Mouse (Mus musculus) skeletal muscle tissue, adult 2 months (tissue): ENCODE data around the gene Cubn.

Experiments used
- DNase-seq: peaks from one replicate; pipeline ENCODE4 v3.0.0-alpha.2; 2012; ENCODE audit warnings: low read depth, low spot score

Gene Cubn

DNA sequence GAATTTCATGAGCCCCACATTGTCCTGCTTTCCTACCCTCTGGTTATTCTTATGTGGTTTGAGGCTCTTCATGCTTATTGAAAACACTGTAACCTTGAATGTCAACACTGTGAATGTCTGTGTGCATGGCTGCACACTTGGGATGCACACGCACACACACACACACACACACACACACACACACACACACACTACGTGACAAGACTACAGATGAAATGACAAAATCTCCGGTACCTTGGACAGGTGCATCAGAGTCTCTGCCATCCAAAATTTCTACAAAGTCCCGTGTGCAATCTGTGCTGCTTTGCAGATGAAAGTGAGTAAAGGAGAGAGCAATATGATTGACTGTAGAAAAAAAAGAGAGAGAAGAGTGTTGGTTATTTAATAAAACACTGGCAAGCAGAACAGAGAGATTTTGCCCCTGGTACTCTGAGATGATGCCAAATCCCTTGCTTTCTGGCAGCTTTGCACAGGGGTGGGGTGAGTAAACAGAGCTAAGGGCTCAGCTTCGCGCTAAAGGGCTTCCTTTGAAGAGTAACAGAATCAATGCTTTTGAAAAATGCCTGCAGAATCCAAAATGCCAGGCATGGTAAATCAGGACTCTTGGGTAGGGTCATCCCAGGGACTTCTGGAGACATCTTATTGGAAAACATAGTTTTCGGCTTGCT, 133.6 kb downstream of the Cubn start:
- no peak for DNase-seq

DNA sequence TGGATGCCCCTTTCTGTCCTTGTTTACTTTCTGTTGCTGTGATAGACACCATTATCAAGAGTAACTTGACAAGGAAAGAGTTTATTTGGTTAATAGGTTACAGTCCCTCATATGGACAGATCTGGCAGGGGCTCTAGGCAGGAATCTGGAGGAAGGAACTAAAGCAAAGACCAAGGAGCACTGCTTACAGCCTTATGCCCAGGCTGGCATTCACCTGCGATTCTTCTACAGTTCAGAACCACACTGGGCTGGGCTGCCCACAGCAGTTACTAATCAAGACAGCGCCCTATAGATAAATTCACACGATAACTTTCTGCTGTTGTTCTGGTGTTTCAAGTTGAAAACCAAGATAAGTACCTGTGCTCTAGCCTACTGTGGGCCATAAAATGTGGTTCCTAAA, 138.8 kb downstream of the Cubn start:
- no peak for DNase-seq

DNA sequence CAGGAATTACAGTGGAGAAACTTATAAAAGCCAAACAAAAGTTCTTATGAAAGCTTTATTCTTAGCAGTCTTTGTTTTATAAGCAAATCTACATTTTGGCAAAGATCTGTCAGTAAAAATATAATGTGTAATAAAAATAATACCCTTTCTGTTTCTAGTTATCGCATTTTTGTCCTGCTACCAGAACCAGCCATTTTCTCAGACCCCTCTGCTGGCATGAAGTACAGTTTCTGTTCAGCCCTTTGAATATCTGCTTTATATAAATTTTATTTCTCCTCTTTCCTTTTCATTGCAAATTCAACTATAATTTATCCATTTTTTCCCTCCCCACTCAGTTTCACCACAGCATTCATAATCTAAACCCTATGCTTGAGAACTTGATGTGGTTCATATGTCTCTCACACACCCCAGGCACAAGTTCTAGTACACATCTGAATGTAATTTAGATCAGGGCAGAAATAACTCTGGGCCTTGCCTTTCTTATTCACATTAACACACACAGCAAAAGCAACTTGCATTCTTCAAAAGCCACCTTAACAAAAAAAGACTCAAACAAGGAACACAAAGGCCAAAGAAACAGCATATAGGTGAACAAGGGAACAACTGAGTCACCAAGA, 139.4 kb downstream of the Cubn start:
- no peak for DNase-seq

DNA sequence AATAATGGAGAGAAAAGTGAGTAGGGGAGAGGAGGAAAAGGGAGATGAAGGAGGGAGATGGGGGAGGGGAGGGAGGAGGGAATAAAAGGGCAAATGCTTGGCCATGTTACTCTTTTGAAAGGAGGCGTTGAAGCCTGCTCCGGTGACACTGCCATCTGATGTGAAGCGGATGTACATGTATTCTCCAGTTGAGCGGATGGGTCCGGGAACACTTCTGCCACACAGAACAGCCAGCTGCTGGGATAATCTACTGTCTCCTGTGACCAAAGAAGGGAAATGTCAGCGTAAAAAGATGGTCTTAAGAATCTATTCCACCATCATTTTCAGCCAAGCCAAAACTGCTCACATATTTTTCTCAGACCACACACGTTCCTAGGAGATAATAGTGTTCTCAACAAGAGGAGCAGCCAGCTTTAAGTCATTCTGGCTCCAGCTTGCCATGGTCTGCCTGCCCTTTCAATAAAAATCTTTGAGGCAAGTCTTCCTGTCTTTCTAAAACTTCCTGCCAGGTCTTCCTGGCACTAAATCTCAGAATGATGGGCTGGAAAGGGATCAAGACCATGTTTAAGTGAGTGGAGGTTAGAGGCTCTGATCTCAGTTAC, 149.2 kb downstream of the Cubn start:
- DNase-seq = no peak

DNA sequence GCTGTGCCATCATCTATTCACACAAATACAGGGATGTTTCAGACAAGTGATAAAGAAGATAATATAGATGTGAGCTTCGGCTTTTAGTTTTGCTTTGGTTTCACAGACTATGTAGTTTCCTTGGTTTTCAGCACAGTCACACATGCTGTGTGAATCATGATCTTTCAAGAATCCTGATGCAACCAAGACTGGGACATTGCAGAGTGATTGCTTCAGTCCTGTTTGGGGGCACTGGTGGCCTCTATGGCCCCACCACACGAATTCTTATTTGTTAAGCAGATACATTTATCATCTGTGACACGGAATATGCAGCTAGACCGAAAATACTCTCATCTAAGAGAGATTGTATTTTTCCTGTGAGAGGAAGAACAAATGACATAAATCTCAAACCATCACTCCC, 156.2 kb downstream of the Cubn start:
- DNase-seq = no peak

DNA sequence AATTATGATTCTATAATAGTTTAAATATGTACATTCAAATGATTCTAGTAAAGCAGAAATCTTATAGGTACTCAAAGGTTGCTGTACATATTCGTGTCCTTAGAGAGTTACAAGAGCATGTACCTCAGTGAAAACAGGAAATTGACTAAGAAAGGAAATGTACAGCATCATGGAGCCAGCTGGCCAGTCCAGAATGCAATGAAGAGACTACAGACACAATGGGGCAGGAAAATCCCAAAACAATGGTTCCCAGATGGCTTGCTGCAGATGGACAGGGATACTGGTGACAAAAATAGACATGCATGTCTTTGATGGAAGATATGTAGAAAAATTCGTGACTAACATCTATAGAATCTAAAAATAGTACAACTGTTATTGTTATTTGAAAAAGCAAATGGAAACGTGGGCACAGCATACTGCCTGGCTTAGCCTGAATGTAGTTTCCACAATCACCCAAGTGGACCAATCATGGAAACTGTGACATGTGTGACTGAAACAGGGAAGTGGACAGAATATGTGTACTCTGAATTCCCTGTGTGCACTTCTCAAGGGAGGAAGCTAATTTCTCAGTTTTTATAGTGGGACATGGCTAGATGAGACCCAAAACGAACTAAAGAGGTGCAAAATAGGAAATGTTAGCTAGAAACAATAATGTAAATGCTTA, 161.7 kb downstream of the Cubn start:
- no peak for DNase-seq

DNA sequence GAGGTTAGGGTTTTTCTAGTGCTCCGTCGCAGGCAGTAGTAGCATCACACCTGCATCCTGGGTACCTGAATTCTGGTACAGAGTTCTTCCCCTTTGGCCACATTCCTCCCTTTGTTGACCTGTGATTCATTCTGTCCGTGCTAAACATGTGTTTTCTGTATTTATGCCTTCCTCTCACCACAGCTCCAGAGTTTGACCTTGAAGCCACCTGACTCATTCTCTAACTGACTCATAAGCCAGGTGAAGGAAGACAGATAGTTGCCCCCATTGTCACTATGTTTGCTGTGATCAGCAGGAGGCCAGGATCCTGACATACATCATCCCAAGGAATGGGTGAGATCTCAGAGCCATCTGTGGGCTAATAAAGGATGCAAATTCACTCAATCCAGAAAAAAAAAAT, 188.2 kb downstream of the Cubn start:
- DNase-seq = no peak

DNA sequence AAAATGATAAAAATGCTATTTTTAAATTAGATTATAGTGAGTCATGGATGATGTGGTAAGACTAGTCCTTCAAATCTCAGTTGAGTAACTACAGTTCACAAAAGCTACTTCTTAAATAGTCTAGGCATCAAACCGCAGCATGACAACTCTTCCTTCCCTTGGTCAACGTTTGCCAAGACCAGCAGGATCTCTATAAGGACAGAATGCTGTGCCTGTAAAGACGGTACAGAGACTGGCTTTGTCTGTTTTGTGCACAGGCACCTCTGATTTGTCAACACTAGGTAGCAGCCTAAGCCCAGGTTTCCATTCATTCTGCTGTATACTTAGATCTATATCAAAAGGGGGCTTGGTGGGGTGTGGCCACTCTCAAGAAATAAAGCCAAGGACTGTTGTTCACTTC, 192.6 kb downstream of the Cubn start:
- DNase-seq = no peak

DNA sequence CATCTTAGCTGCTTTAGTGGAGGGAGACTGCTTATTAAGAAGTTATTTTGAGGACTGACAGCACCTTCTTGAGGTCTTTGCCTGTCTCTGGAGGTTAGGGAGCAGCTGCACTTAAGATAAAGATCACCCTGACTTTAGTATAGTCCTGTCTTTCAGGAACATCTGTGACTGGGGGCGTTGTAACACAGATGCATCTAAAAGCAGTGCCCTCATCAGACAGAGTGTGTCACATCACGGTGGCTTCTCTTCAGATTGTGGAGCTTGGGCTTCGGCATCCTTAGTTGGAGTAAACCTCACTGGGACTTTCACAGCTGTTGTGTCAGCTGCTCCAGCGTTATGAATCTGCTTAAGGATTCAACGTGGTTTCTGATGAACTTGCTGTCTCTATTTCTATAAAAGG, 193.9 kb downstream of the Cubn start:
- DNase-seq = no peak

DNA sequence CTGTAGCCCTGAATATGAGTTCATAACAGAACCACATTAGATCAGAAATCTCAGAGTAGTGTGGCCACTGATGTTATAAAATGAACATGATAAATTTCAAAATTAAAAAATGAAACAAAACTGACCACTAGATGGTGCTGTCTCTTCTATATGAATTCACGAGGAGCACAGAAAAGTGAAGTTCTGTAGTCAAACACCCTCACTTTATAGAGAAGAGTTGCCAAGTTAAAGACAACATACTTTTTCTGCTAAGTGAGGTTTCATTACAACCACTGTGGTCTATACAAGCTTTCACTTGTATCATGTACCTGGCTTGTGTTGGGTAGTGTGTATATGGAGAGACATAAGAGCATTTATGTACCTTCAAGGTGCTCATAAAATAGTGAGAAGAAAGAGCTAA, 201.0 kb downstream of the Cubn start:
- peak; percentile 13 for DNase-seq

DNA sequence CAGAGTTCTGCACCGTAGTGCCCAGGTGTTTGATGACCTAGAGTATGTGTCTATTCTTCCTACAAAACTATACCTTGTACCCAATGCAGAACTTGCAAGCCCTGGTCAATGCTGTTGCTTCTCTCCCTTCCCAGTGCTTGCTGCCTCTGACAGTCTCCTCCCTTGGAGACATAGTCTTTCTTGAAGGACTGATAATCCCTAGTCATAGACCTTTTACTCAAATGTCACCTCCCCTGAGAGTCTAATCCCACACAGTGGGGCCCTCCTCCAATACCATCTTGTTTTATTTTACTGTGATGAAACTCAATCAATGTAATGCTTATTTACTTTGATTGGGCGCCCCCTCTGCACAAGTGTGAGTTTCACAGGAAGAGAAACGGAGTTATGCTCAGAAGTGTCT, 201.5 kb downstream of the Cubn start:
- DNase-seq = no peak

DNA sequence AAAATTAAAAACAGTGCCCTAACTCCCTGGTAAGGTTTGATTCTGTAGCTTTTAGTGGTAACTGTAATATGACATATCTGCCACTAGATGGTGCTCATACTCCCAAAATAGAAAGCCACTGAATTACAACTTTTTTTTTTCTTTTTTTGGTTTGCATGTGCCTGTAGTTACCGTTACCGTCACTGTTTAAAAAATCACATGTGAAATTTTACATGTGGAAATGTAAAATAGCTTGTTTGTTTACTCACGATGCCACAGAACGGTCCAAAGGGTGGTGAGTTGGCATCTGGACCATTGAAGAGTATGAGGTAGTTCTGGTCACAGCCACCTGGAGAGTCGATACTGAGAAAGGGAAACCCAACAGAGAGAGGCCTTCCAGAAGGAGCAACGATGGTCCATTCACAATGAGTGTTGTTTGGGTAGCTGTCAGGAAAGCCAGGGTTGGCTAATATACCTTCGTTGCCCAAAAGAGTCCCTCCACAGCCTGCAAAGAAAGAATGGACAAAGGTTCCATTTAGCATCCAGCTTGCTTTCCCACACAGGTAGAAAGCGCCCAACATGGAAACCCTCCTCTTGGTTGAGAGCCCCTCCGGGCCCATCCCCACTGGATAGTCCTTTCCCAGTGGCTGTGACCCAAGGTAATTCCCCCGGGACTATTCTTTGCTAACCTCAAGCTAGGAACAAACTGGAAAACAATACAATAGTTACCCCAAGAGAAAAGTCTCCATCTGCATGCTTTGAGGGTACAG, 213.3 kb downstream of the Cubn start:
- DNase-seq = no peak

DNA sequence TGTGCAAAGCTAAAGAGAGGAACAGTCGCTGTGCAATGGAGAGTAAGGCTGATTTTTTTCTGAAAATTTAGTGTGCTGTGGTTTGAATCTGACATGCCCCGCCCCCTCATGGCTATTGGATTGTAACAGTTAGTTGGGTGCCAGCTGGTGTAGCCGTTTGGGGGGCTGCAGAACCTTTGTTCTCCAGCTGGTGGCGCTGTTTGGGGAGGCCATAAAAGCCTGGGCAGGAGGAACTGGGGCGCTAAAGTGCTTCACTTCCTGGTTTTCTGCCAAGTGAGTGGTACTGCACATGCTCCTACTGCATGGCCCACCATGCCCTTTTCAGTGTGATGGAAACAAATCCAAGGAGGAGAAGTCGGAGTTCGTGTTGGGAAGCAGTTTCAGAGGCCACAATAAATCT, 215.7 kb downstream of the Cubn start:
- no peak for DNase-seq

DNA sequence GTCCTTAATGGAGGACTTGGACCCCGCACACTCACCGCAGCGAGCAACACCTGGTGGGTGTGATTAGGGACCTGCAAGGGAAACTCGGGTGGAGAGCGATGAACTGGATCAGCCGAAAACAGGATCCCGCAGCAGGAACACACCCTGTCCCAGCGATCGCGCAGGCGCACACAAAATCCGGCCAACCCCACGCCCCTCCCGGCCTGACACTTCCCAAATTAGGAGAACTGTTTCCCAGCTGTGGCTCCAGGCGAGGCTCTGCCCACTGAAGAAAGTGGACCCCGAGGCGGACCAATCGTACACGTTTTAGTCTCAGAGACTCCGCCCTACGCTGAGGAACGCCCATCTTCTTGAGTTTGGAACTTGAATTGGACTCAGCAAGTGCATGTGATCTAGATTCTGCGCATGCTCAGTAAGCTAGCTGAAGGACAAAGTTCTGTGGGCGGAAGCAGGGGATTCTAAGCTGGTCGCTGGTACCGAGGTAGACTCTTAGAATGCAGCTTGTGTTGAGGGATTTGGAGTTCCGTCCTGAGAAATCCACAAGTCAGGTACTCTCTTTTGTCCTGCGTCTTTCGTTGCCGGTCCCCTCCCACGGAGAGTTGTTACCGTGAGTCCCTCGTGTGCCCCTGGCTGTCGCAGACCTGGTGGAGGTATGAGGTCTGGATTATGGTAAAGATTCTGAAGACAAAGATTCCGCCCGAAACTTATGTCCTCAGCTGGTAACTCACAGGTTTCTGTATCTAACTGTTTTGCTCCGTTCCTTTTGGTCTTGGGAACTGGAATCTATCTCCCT, 220.3 kb downstream of the Cubn start, which contains the start of gene Rsu1:
Gene Rsu1 (minus strand): TSS at position 251 of the 793 bp plus-strand sequence.
- peak; percentile 99 for DNase-seq

DNA sequence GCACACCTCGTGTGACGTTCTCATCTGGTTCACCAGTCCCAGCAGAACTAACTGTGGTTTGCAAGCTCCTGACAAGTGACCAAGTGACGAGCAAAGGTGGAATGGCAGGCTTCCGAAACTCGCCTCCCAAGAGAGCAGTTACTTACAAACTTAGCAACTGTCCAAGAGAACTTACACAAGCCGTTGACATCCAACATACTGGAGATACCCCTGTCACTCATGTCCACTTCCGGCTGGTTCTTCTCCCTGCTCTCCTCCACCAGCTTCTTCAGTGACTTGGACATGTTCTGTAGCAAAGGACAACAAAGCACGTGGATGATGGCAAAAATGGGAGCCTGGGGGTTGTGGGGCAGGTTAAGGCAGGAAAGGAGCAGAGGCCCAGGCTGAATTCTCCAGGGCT, 220.9 kb downstream of the Cubn start:
- peak; percentile 19 for DNase-seq

DNA sequence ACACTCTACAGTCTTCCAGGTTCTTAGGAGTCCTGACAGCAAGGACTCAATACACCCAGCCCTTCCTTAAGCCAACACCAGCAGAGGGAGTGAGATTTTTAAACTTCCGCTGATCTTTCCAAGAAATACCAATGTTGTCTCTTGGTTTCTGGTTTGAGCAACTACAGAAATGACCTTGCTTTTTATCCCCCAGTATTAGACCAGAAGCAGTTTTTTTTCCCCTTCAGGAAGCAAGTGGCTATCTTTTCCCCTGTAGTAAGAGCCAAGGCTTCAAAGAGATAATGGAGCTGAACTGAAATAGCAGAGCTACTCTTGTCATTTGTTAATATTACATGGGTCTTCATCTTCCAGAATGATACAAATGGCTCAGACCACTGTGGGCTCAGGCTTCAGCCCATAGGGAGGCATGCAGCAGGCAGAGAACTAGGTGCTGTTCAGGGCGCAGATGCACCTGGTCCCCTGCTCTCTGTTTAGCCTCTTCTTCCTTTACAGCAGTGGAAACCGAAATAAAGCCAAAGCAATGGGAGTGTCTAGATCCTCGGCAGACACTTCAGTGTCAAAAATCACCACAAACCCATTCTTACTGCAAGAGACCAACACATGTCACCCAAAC, 222.8 kb downstream of the Cubn start:
- DNase-seq = no peak

DNA sequence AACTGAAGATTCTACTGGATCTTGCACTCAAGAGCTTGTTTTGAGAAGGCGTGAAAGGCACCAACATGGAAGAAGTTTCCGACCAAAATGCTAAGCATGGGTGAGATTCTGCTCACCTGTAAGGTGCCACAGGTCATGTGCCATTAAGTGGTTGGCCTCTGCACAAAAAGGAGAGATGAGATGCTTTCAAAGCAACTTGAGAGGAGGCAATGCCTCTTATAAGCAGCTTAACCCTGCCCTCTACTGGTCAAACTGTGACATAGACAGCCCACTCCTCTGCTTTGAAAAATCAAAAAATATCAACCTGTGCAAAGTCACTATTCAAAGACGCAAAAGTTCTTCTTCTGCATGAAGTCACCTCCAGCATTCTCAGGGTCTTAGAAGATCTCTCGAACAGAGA, 226.7 kb downstream of the Cubn start:
- DNase-seq = peak; percentile 7

DNA sequence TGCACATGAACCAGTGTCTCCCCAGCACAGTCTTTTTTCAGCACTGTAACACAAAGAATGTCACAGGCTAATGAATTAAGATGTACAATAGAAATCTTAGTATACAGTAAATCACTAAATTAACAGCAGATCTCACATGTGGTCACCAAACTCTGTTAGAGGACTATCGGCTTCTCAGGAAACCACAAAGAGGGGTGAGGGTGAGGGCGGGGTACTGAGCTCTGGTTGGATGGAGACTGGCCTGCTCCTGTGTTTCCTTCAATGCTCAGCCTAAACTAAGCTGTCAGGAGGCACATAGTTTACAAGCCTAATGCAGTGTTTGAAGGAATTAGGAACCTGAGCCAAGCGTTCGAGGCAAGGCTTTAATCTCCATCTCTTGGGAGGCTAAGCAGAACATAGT, 228.5 kb downstream of the Cubn start:
- no peak for DNase-seq

DNA sequence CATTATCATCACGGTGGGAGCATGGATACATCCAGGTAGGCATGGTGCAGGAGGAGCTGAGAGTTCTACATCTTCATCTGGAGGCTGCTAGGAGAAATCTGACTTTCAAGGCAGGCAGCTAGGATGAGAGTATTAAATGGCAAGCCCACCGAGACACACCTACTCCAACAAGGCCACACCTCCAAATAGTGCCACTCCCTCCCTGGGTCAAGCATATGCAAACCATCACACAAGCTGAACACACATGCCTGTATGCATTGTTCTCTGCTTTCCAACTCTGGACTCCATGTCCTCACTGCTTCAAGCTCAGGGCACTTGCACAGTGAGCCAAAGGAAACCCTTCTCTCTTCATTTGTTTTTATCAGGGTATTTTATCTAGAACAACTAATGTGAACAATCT, 233.0 kb downstream of the Cubn start:
- DNase-seq = no peak

DNA sequence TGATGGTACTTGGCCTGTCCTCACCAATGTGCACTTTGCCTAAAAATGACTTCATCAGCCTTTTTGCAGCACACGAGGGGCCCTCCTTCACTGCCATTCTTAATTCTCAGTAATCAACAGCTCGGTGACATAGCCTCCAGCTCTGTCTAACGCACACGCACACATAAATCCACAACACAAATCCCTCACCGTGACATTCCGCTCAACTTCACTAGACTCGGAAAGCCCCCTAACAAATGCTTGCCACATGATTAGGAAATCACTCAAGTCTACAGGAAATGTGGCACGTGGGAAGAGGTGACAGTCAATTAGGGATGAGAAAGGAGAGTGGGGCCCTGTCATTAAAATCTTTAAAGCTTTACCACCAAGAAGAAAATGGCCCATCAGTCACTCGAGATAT, 250.9 kb downstream of the Cubn start:
- DNase-seq = no peak
